Mouse (Mus musculus) lung, embryonic 15.5 days (tissue): ENCODE data around the gene Flrt1. TPM values are rescaled to one million over a fixed set of nuclear protein-coding genes. Genes with fewer than 3 reads are reported as not detected.

Experiments used
- ATAC-seq: fragments of 200-750 bp; cut with Nextera tagmentation; 2 replicates; pipeline ENCODE4 v1.8.0; 2017; ENCODE audit warnings: moderate number of reproducible peaks, borderline replicate concordance; ENCODE audit not compliant: low FRiP score, low TSS enrichment; ENCODE audit errors: extremely low read depth
- H3K27ac ChIP-seq: fragments of 300-500 bp; sonication (generic); 2 replicates; pipeline ENCODE4 v1.5.1; 2015; ENCODE audit warnings: moderate library complexity, mild to moderate bottlenecking, inconsistent platforms
- H3K27me3 ChIP-seq: fragments of 300-500 bp; sonication (generic); 2 replicates; pipeline ENCODE4 v1.6.1; 2015; ENCODE audit warnings: inconsistent platforms
- H3K36me3 ChIP-seq: fragments of 300-500 bp; sonication (generic); 2 replicates; pipeline ENCODE4 v1.6.1; 2015; ENCODE audit warnings: inconsistent platforms
- H3K4me1 ChIP-seq: fragments of 300-500 bp; sonication (generic); 2 replicates; pipeline ENCODE4 v1.6.1; 2015; ENCODE audit warnings: inconsistent platforms
- H3K4me2 ChIP-seq: fragments of 300-500 bp; sonication (generic); 2 replicates; pipeline ENCODE4 v1.6.1; 2015; ENCODE audit warnings: inconsistent platforms, mild to moderate bottlenecking, moderate library complexity
- H3K4me3 ChIP-seq: fragments of 300-500 bp; sonication (generic); 2 replicates; pipeline ENCODE4 v1.5.1; 2015; ENCODE audit warnings: mild to moderate bottlenecking, inconsistent platforms
- H3K9ac ChIP-seq: fragments of 300-500 bp; sonication (generic); 2 replicates; pipeline ENCODE4 v1.6.1; 2015; ENCODE audit warnings: inconsistent platforms
- H3K9me3 ChIP-seq: fragments of 300-500 bp; sonication (generic); 2 replicates; pipeline ENCODE4 v1.6.1; 2016; ENCODE audit warnings: inconsistent platforms
- WGBS: fragments of 180-500 bp; shearing (Covaris S2); methylation state at CpG from one replicate; pipeline ENCODE4 v1.1.7; 2015; 5-methylcytosine and 5-hydroxymethylcytosine counted together
- polyA plus RNA-seq: library from polyadenylated mRNA; unstranded; fragments of >200 nt; fragmentation: Nextera tagmentation; extraction: Ambion mirVana; gene quantifications from 2 replicates; pipeline ENCODE4 v1.2.1, GENCODE M21; 2015

Flrt1 gene
- 0.91 and 1.4 TPM in 2 replicates for polyA plus RNA-seq

- Histone ChIP-seq H3K9ac (no peak within 1 kb of the TSS), H3K4me3 (no peak within 1 kb of the TSS), H3K4me1 (peaks cover 32% of the 10 kb centered on the region), H3K4me2 (no peak within 1 kb of the TSS), H3K27me3 (peaks cover 6% of the 10 kb centered on the region; the same call in 1 of the 2 replicates), H3K27ac (0 out of 2 replicates have a peak within 1 kb of the TSS, but pooled peaks have one; percentile 35), H3K9me3 (no peaks in the 10 kb centered on the region), H3K36me3 (no peaks in the 10 kb centered on the region)
- WGBS, result 62% methylated on average over 9 of the region's 9 CpGs
- ATAC-seq, result no peak
Measured at GRCm38 (mm10) chr19:7105544-7105943, at the start of gene Flrt1. Flrt1 (minus strand) TSS chr19:7105729.

DNA sequence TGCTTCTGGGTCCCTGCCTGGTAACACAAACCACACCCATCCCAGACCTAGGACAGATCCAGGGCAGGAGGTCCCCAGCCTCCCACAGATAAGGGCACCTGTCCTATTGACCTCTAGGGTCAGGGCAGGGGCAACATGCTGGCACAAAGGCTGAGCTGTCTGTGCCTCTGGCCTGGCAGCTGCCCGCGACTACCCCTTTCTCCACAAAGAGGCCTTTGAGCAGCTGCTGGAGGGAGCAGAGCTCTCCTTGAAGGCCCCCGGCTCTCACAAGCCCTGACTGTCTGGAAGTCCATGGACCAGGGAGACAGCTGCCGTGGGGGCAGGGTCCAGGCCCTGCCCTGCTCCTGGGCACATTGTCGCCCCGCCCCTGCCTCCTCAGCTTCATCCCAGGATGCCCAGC lies 49.7 kb upstream of the Flrt1 start:
- Histone ChIP-seq H3K27ac (no peak overlapping the region), H3K27me3 (peaks cover 34% of the 10 kb centered on the region), H3K4me1 (peaks cover 8% of the 10 kb centered on the region), H3K9me3 (no peaks in the 10 kb centered on the region), H3K9ac (no peak overlapping the region), H3K4me2 (no peak overlapping the region), H3K4me3 (no peak overlapping the region), H3K36me3 (no peaks in the 10 kb centered on the region)
- WGBS, result 67% methylated on average over 6 of the region's 6 CpGs
- no peak for ATAC-seq

DNA sequence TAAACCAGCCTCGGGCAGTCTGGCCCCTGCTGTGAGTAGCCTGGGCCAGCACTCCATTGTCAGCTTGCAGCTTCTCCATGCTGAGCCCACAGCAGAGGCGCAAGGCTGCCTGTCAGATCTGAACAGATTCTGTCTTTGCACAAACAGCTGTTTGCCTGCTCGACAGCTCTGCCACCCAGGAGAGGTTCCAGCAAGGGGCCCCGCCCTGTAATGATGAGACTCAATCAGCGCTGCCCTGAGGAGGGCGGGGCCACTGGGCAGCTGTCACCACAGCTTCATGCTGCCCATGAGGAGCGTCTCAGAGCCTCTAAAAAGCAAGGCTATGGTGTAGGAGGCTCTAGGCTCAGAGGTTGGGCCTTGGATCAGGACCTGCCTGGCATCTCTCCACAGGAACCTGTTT lies 47.7 kb upstream of the Flrt1 start:
- no peak overlapping the region for H3K4me3 ChIP-seq
- no peaks in the 10 kb centered on the region for H3K9me3 ChIP-seq
- H3K9ac ChIP-seq, result no peak overlapping the region
- no peak overlapping the region for H3K27ac ChIP-seq
- 21% methylated on average over 7 of the region's 7 CpGs for WGBS
- ATAC-seq, result no peak
- H3K27me3 ChIP-seq, result peaks cover 17% of the 10 kb centered on the region
- H3K4me1 ChIP-seq, result peaks cover 4% of the 10 kb centered on the region; the same call in 1 of the 2 replicates
- H3K4me2 ChIP-seq, result no peak overlapping the region
- H3K36me3 ChIP-seq, result no peaks in the 10 kb centered on the region

DNA sequence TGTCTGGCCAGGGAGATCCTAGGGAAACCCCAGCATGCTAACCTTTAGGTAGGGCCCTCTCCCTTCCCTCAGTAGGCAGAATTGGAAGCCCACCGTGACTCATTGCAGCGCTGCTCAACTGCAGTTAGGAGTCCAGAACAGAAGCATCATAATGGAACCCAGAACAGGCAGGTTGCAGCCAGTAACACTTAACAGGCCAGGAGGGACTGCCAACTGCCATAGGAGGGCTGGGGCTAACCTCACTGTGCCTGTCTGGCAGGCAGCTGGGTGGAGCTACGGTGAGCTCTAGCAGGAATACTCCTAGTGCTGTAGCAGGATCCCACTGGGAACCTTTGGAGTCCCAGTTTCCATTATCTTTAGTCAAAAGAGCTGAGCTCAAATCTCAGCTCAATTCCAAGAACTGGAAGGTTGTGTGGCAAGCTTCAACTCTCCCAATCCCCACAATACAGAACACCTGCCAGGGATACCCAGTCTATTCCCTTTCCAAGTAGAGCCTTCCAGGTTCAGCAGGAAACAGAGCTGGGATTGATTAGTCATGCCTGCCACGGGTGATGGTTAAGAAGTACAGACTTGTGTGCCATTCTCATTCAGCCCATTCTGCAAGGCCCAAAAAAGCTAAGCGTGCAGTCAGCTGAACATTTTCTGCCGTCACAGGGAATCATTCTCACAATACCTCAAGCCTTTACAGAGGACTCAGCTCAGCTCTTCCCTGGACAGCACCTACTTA lies 46.6 kb upstream of the Flrt1 start:
- WGBS, result 78% methylated on average over 6 of the region's 6 CpGs
- Histone ChIP-seq H3K36me3 (no peaks in the 10 kb centered on the region), H3K4me1 (peaks cover 4% of the 10 kb centered on the region; the same call in 1 of the 2 replicates), H3K9ac (no peak overlapping the region), H3K4me2 (no peak overlapping the region), H3K27me3 (peaks cover 12% of the 10 kb centered on the region), H3K9me3 (no peaks in the 10 kb centered on the region), H3K4me3 (no peak overlapping the region), H3K27ac (no peak overlapping the region)
- no peak for ATAC-seq

DNA sequence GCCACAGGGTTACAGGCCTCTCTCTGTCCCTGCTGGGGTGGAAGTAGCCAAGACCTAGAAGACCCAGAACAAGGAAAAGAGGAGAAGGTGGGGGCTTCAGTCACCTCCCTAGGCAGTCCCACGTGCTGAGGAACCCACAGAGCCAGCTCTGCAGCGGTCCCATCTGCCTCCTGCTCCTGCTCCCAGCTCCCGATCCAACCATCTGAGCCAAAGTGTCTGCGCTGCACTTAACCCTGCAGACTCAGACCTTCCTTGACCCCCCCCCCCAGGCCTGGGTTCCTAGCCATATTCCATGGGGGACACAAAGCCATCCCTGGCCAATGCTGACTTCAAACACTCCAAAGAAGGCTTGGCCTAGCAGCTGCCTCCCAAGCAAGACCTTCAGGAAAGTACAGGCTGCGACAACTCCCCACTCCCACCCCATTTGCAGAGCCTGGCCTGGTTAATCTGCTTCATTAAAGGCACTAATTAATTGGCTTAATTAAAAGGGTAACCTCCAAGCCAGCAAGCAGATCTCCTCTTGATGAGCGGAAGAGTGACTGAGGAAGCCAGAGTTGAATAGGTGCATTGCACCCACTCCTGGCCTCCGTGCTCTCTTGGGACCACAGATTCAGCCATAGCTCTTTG lies 45.9 kb upstream of the Flrt1 start:
- Histone ChIP-seq H3K4me1 (peaks cover 4% of the 10 kb centered on the region; the same call in 1 of the 2 replicates), H3K27ac (no peak overlapping the region), H3K9ac (no peak overlapping the region), H3K36me3 (no peaks in the 10 kb centered on the region), H3K4me3 (no peak overlapping the region), H3K27me3 (peaks cover 15% of the 10 kb centered on the region), H3K9me3 (no peaks in the 10 kb centered on the region), H3K4me2 (no peak overlapping the region)
- no peak for ATAC-seq
- WGBS, result 79% methylated on average over 7 of the region's 7 CpGs

GRCm38 (mm10) chr19:7149158-7149685 lies 43.7 kb upstream of the Flrt1 start:
- Histone ChIP-seq H3K4me3 (no peak overlapping the region), H3K4me1 (peaks cover 4% of the 10 kb centered on the region; the same call in 1 of the 2 replicates), H3K4me2 (no peak overlapping the region), H3K36me3 (no peaks in the 10 kb centered on the region), H3K27me3 (peaks cover 30% of the 10 kb centered on the region), H3K9me3 (no peaks in the 10 kb centered on the region), H3K9ac (no peak overlapping the region), H3K27ac (no peak overlapping the region)
- ATAC-seq, result no peak
- 62% methylated on average over 7 of the region's 7 CpGs for WGBS

DNA sequence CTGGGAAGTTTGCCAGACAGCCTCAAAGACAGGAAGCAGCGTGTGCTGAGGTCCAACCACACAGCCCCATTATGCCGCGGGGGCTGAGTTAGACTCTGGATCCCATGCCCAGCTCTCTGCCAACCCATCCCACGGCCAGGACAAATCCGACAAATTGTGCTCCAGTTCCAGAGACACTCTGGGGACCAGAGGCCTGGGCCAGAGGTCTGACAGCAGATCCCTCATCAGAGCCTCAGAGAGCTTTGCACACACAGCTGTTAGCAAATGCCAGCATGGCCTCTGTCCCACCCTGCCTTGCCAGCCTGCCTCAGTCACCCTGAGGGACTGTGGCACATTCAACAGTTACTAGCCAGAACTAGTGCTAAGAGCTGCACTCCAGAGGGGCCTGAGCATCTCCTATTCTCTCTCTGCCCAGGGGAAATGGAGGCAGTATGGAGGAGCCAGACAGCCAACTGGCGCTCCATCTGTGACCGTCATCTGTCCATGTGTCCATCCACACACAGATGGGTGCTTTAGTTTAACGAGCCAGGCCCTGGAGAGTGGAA lies 43.1 kb upstream of the Flrt1 start:
- H3K9ac ChIP-seq, result no peak overlapping the region
- H3K27ac ChIP-seq, result no peak overlapping the region
- peaks cover 8% of the 10 kb centered on the region for H3K4me1 ChIP-seq
- H3K27me3 ChIP-seq, result peaks cover 32% of the 10 kb centered on the region
- 54% methylated on average over 8 of the region's 8 CpGs for WGBS
- no peak overlapping the region for H3K4me3 ChIP-seq
- H3K9me3 ChIP-seq, result no peaks in the 10 kb centered on the region
- H3K36me3 ChIP-seq, result no peaks in the 10 kb centered on the region
- no peak overlapping the region for H3K4me2 ChIP-seq
- ATAC-seq, result no peak

DNA sequence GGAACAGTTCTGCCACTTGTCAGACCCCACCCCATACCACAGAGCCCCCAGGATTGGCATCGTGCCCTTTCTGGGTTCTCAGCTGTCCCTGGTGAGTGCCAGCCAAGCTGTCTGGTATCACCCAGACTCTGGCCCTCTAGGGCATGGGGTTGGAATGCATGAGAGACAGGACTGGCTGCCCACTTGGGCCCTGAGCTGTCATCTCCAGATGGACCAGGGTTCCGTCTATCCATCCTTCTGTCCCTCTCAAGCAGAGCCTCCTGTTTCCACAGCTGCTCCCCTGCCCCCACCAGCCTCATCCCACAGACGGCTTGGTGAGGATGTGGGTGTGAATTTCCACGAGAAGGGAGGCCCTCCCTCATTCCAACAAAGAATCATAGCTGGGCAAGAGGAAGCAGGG lies 42.6 kb upstream of the Flrt1 start:
- no peak for ATAC-seq
- no peaks in the 10 kb centered on the region for H3K9me3 ChIP-seq
- peaks cover 35% of the 10 kb centered on the region for H3K27me3 ChIP-seq
- no peak overlapping the region for H3K27ac ChIP-seq
- no peak overlapping the region for H3K9ac ChIP-seq
- WGBS, result 35% methylated on average over 4 of the region's 4 CpGs
- H3K4me3 ChIP-seq, result no peak overlapping the region
- H3K36me3 ChIP-seq, result no peaks in the 10 kb centered on the region
- H3K4me2 ChIP-seq, result no peak overlapping the region
- peaks cover 10% of the 10 kb centered on the region for H3K4me1 ChIP-seq

DNA sequence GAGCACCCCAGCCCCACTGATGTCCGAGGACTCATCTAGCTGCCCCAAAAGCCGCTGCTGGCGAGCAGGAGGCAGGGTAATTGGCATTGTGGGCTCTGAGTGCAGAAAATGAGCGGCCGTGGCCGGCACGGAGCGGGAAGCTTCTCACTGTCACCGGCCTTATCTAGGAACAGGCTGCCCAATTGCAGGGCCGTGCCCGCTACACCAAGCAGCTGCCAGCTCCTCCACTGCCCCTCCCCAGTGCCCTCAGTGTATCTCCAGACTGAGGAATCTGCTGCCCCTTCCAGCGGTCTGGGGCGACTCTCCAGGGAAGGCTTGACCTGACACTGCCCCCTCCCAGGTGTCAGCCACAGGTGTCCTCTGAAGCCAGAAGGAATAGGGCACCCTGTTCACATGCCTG lies 40.8 kb upstream of the Flrt1 start:
- Histone ChIP-seq H3K4me2 (no peak overlapping the region), H3K9ac (no peak overlapping the region), H3K4me1 (peaks cover 20% of the 10 kb centered on the region), H3K27ac (no peak overlapping the region), H3K36me3 (no peaks in the 10 kb centered on the region), H3K9me3 (no peaks in the 10 kb centered on the region), H3K4me3 (no peak overlapping the region), H3K27me3 (peaks cover 35% of the 10 kb centered on the region)
- no peak for ATAC-seq
- 62% methylated on average over 13 of the region's 13 CpGs for WGBS

- H3K4me3 ChIP-seq, result no peak overlapping the region
Measured at GRCm38 (mm10) chr19:7144458-7144857, 38.9 kb upstream of the Flrt1 start.

DNA sequence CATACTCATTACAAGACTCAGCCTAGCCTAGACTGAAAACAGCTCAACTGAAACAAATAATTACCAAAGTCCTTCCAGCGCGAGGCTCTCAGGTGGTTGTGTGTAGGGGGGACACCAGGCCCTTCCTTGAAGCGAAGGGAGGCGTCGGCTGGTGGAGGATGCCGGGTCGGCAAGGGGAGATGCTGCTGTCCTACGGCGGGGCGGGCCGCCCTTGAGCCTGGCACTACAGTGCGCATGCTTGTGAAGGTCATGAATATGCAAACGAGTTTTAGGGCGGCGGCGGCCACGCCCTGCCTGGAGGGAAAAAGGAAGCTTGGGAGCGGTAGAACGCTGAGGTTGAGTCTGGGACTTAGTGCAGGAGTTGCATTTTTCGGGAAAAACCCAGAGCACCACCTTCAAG lies 38.3 kb upstream of the Flrt1 start:
- Histone ChIP-seq H3K27ac (no peak overlapping the region), H3K4me2 (peak overlapping the region; percentile 61), H3K4me3 (peak overlapping the region; percentile 28), H3K4me1 (peaks cover 24% of the 10 kb centered on the region), H3K36me3 (no peaks in the 10 kb centered on the region), H3K9ac (no peak overlapping the region), H3K27me3 (peaks cover 30% of the 10 kb centered on the region), H3K9me3 (no peaks in the 10 kb centered on the region)
- WGBS, result under 1% methylated on average over 20 of the region's 20 CpGs
- ATAC-seq, result peak; percentile 37; the same call in 1 of the 2 replicates

More at GRCm38 (mm10) chr19:7144458-7144857, 38.9 kb upstream of the Flrt1 start:
- WGBS, result 79% methylated on average over 3 of the region's 3 CpGs
- Histone ChIP-seq H3K27ac (no peak overlapping the region), H3K27me3 (peaks cover 30% of the 10 kb centered on the region), H3K9me3 (no peaks in the 10 kb centered on the region), H3K36me3 (no peaks in the 10 kb centered on the region), H3K4me2 (peak overlapping the region; percentile 61), H3K4me1 (peaks cover 24% of the 10 kb centered on the region), H3K9ac (no peak overlapping the region)
- ATAC-seq, result no peak
